Mouse (Mus musculus) adrenal gland, postnatal 10 days (tissue): ENCODE measurements around the gene Rap1gds1. TPM values are rescaled to one million over a fixed set of nuclear protein-coding genes. Genes with fewer than 3 reads are reported as not detected.

Source experiments
- DNase-seq: peaks from one replicate; pipeline ENCODE4 v3.0.0; 2021; ENCODE audit warnings: mixed read lengths
- total RNA-seq, 2 experiments: library from RNA; stranded (reverse); gene quantifications; 2 replicates each; pipeline ENCODE4 v1.2.3; 2021

The Rap1gds1 gene
- total RNA-seq, 2 experiments from 2014 or later, result 49.7 to 59.1 TPM

- no peak for DNase-seq
Measured at GRCm38 (mm10) chr3:139048701-139049622, 26.0 kb downstream of the Rap1gds1 start.

GRCm38 (mm10) chr3:139042433-139042854, 32.6 kb downstream of the Rap1gds1 start:
- DNase-seq, result no peak

- DNase-seq, result no peak
Measured at GRCm38 (mm10) chr3:139041921-139042320, 33.1 kb downstream of the Rap1gds1 start.

- no peak for DNase-seq
Measured at GRCm38 (mm10) chr3:139037030-139037429, 38.0 kb downstream of the Rap1gds1 start.

GRCm38 (mm10) chr3:139033179-139033578, 41.8 kb downstream of the Rap1gds1 start:
- no peak for DNase-seq

- DNase-seq, result no peak
Measured at GRCm38 (mm10) chr3:139030644-139031227, 44.3 kb downstream of the Rap1gds1 start.

GRCm38 (mm10) chr3:139025077-139025476, 49.9 kb downstream of the Rap1gds1 start:
- no peak for DNase-seq

GRCm38 (mm10) chr3:139023585-139023984, 51.4 kb downstream of the Rap1gds1 start:
- no peak for DNase-seq

- no peak for DNase-seq
Measured at GRCm38 (mm10) chr3:139012352-139012751, 62.6 kb downstream of the Rap1gds1 start.

GRCm38 (mm10) chr3:139005669-139006068, 69.3 kb downstream of the Rap1gds1 start:
- no peak for DNase-seq

GRCm38 (mm10) chr3:139002774-139003173, 72.2 kb downstream of the Rap1gds1 start:
- no peak for DNase-seq

- no peak for DNase-seq
Measured at GRCm38 (mm10) chr3:139000071-139000867, 74.7 kb downstream of the Rap1gds1 start.

- DNase-seq, result no peak
Measured at GRCm38 (mm10) chr3:138993473-138993872, 81.5 kb downstream of the Rap1gds1 start.

- no peak for DNase-seq
Measured at GRCm38 (mm10) chr3:138991367-138991766, 83.6 kb downstream of the Rap1gds1 start.

- DNase-seq, result no peak
Measured at GRCm38 (mm10) chr3:138989141-138989540, 85.9 kb downstream of the Rap1gds1 start.

GRCm38 (mm10) chr3:138988004-138988403, 87.0 kb downstream of the Rap1gds1 start:
- no peak for DNase-seq

- DNase-seq, result no peak
Measured at GRCm38 (mm10) chr3:138982249-138982648, 92.8 kb downstream of the Rap1gds1 start.

- no peak for DNase-seq
Measured at GRCm38 (mm10) chr3:138977413-138977812, 97.6 kb downstream of the Rap1gds1 start.

GRCm38 (mm10) chr3:138967627-138968026, 107.4 kb downstream of the Rap1gds1 start:
- DNase-seq, result no peak

- no peak for DNase-seq
Measured at GRCm38 (mm10) chr3:138958527-138958926, 116.5 kb downstream of the Rap1gds1 start.

- no peak for DNase-seq
Measured at GRCm38 (mm10) chr3:138955220-138955619, 119.8 kb downstream of the Rap1gds1 start.

GRCm38 (mm10) chr3:138949081-138949480, 125.9 kb downstream of the Rap1gds1 start:
- DNase-seq, result no peak

- DNase-seq, result no peak
Measured at GRCm38 (mm10) chr3:138945516-138945915, 129.5 kb downstream of the Rap1gds1 start.
